14 mouse cellular contexts compared by ENCODE assay signal in the genomic region with DNA sequence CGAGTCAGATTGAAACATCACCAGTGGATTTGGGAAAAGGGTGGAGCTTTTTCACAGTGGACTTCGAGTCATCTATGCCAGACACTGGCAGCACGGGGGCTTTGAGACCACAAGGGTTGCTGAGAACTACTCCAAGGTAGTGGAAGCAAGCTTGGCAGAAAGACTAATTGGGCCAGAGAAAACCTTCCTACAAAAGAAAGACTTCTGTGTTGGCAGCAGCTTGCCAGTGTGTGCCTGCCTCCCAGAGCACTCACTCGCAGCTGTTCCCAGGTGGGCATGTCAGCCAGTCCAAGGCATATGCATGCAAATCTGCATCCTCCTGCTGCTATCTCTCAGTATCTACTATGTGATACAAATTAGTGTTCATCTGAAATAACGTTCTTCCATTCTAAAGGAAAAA.
DNase-seq lines count a peak whose midpoint lies in the region; ATAC-seq and TF ChIP-seq lines count a peak whose summit lies in the region.
"Had no signal": no experiment of that assay in that cellular context is flagged by ENCODE, and none has a peak within 500 bp of the region (broad histone marks: within the 10 kb centered on the region; RNA-seq: fewer than 3 reads in every experiment).

No protein-coding gene starts in this region.

- no peak overlapping the region for H3K4me2 ChIP-seq in hindbrain, embryonic 14.5 days (replicated peaks)
- H3K4me2 ChIP-seq in hindbrain, embryonic 11.5 days (replicated peaks; ENCODE audit: low read depth, low read length) = no peak overlapping the region
- H3K4me2 ChIP-seq in hindbrain, postnatal 0 days (ENCODE audit: low read depth, low read length) = no peak overlapping the region
- H3K4me2 ChIP-seq: heart, embryonic 13.5 days had no signal

- no peak for ATAC-seq in hindbrain, embryonic 14.5 days (ENCODE audit: low FRiP score)
- no peak for ATAC-seq in hindbrain, embryonic 11.5 days (ENCODE audit: low FRiP score)
- ATAC-seq in hindbrain, postnatal 0 days = no peak
- ATAC-seq: CD4-positive, CD25-positive, alpha-beta regulatory T cell, adult 4 months; inflammation-experienced regulatory T-cells, adult 6 months; lung, postnatal 0 days had no signal

- no peak overlapping the region for H3K4me3 ChIP-seq in hindbrain, embryonic 14.5 days (replicated peaks; ENCODE audit: low read length)
- no peak overlapping the region for H3K4me3 ChIP-seq in hindbrain, embryonic 11.5 days (ENCODE audit: low read depth, low read length)
- no peak overlapping the region for H3K4me3 ChIP-seq in hindbrain, postnatal 0 days (ENCODE audit: low read length)
- H3K4me3 ChIP-seq: heart, embryonic 13.5 days; myocyte had no signal

- no peaks in the 10 kb centered on the region; the same call in 1 of the 2 replicates for H3K4me1 ChIP-seq in hindbrain, embryonic 14.5 days (replicated peaks; ENCODE audit: control insufficient read depth, insufficient read depth, low read length)
- no peaks in the 10 kb centered on the region for H3K4me1 ChIP-seq in hindbrain, embryonic 11.5 days (replicated peaks; ENCODE audit: control insufficient read depth, insufficient read depth, low read length)
- H3K4me1 ChIP-seq in hindbrain, postnatal 0 days (ENCODE audit: insufficient read depth, low read length) = 0 out of 2 replicates have a peak, but pooled peaks cover 5% of the 10 kb centered on the region
- H3K4me1 ChIP-seq: heart, embryonic 13.5 days had no signal

- H3K9ac ChIP-seq in hindbrain, embryonic 14.5 days = no peak overlapping the region
- no peak overlapping the region for H3K9ac ChIP-seq in hindbrain, embryonic 11.5 days (ENCODE audit: low read depth, low read length)
- no peak overlapping the region for H3K9ac ChIP-seq in hindbrain, postnatal 0 days (replicated peaks; ENCODE audit: low read length)
- H3K9ac ChIP-seq: heart, embryonic 13.5 days had no signal

- no peak for TF ChIP-seq CTCF in hindbrain, postnatal 0 days (IDR thresholded peaks at IDR 0.05; ENCODE audit: low read depth)

- no peak for DNase-seq in hindbrain, embryonic 14.5 days (ENCODE audit: low spot score)
- no peak for DNase-seq in hindbrain, embryonic 11.5 days (ENCODE audit: low spot score)
- peak; percentile 50 for DNase-seq in hindbrain, postnatal 0 days (ENCODE audit: low spot score)
- DNase-seq in layer of hippocampus, postnatal 36 days = peak; percentile 60 to 67
- peak; percentile 45 for DNase-seq in right cerebral cortex, postnatal 14 days
- no peak for DNase-seq in kidney, postnatal 4 days
- DNase-seq in liver = no peak
- DNase-seq: gastrocnemius, postnatal 25 days; kidney, postnatal 14 days had no signal

- no peaks in the 10 kb centered on the region for H3K9me3 ChIP-seq in hindbrain, embryonic 14.5 days (ENCODE audit: control insufficient read depth, low read length)
- H3K9me3 ChIP-seq in hindbrain, embryonic 11.5 days (ENCODE audit: control insufficient read depth, low read length) = no peaks in the 10 kb centered on the region
- no peaks in the 10 kb centered on the region for H3K9me3 ChIP-seq in hindbrain, postnatal 0 days (ENCODE audit: low read length)
- H3K9me3 ChIP-seq: heart, embryonic 13.5 days had no signal

- H3K36me3 ChIP-seq in hindbrain, embryonic 14.5 days (replicated peaks; ENCODE audit: control insufficient read depth, insufficient read depth) = no peaks in the 10 kb centered on the region
- no peaks in the 10 kb centered on the region for H3K36me3 ChIP-seq in hindbrain, embryonic 11.5 days (ENCODE audit: control insufficient read depth, insufficient read depth, low read length)
- H3K36me3 ChIP-seq in hindbrain, postnatal 0 days (ENCODE audit: insufficient read depth, low read length) = no peaks in the 10 kb centered on the region
- H3K36me3 ChIP-seq: heart, embryonic 13.5 days had no signal

- WGBS in hindbrain, embryonic 14.5 days = 61% methylated on average over 5 of the region's 5 CpGs
- WGBS in hindbrain, embryonic 11.5 days = 88% methylated on average over 5 of the region's 5 CpGs
- 35% methylated on average over 5 of the region's 5 CpGs for WGBS in hindbrain, postnatal 0 days

- H3K27ac ChIP-seq in hindbrain, embryonic 14.5 days = peak overlapping the region; percentile 51; the same call in 1 of the 2 replicates
- H3K27ac ChIP-seq in hindbrain, embryonic 11.5 days (ENCODE audit: low read depth, low read length) = no peak overlapping the region
- H3K27ac ChIP-seq in hindbrain, postnatal 0 days = no peak overlapping the region
- H3K27ac ChIP-seq: heart, embryonic 13.5 days had no signal

- no peaks in the 10 kb centered on the region for H3K27me3 ChIP-seq in hindbrain, embryonic 14.5 days (ENCODE audit: control insufficient read depth, insufficient read depth, low read length)
- no peaks in the 10 kb centered on the region for H3K27me3 ChIP-seq in hindbrain, embryonic 11.5 days (ENCODE audit: control insufficient read depth, insufficient read depth, low read length)
- H3K27me3 ChIP-seq in hindbrain, postnatal 0 days (ENCODE audit: insufficient read depth, low read length) = no peaks in the 10 kb centered on the region
- H3K27me3 ChIP-seq: heart, embryonic 13.5 days had no signal

Comparison
In these comparisons a context has a peak if more than half of its experiments do, and no peak if none do; other contexts are left out.
1. DNase-seq: peak in hindbrain, postnatal 0 days (single experiment), layer of hippocampus, postnatal 36 days (2 of 2) and right cerebral cortex, postnatal 14 days (single experiment); none in hindbrain, embryonic 14.5 days (single experiment), hindbrain, embryonic 11.5 days (single experiment), kidney, postnatal 4 days (0 of 2) and liver (single experiment).